Mouse (Mus musculus) E14TG2a.4 (cell line): ENCODE measurements around the gene Recql5.

Source experiments
- CTCF ChIP-seq: conservative IDR thresholded peaks from 2 replicates; pipeline ENCODE4 v1.5.1; 2014; ENCODE audit warnings: low read length
- NANOG ChIP-seq: IDR thresholded peaks from 2 replicates; pipeline ENCODE4 v1.6.1; 2014; ENCODE audit warnings: borderline replicate concordance, low read length, mixed read lengths
- POU5F1 ChIP-seq: IDR thresholded peaks from 2 replicates; pipeline ENCODE4 v1.6.1; 2014; ENCODE audit warnings: low read length, borderline replicate concordance

DNA sequence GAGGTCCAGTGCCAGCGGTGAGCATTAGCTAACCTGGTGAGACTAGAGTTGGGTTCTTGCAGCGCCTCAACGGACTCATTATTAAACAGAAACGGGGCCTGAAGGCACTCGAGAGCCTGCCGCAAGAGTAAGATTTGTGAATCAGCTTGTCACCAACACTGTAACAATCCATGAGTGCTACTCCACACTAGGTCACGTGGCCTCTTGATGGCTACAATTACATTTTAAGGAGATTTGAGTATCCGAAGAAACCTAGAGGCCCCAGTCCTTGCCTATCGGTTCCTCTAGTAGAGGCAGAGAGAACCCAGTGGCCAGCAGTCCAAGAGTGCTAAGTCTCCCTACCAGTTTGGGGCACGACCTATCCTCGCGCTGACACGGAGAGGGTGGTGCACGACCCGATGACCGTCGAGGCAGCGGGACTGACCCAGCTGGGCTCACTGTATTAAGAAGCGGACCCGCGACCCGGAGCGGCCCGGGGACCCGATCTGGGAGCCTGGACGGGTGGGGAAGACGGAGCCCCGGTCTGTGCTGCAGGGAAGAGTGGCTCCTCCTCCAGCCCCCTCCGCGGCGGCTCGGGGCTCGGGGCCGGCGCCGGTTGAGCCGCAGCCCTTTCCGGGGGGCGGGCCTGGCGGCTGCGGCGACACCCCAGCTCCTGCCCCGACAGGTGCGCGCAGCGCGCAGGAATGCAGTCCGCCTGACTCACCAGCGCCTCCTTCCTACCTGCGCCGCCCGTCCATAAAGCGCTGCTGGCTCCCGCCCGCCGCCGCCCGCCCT, 41.2 kb upstream of the Recql5 start, which contains the start of gene Itgb4:
- TF ChIP-seq CTCF = no peak
- TF ChIP-seq NANOG = no peak
- TF ChIP-seq POU5F1 = no peak
